Mouse (Mus musculus): ENCODE measurements around the gene Commd3.

- TF ChIP-seq CTCF (IDR thresholded peaks at IDR 0.05; ENCODE audit: low read depth) (no peak), EP300 (IDR thresholded peaks at IDR 0.05; ENCODE audit: low read depth) (no peak)
Observed at GRCm38 (mm10) chr2:18677631-18678471, 5.7 kb downstream of the Commd3 start.
